Mouse (Mus musculus) midbrain, embryonic 16.5 days (tissue): ENCODE data around the gene Mrpl10. TPM values are rescaled to one million over a fixed set of nuclear protein-coding genes. Genes with fewer than 3 reads are reported as not detected.

Experiments
- ATAC-seq: fragments of 200-750 bp; cut with Nextera tagmentation; 2 replicates; pipeline ENCODE4 v1.8.0; 2017; ENCODE audit warnings: moderate TSS enrichment
- H3K27ac ChIP-seq: fragments of 300-500 bp; sonication (generic); 2 replicates; pipeline ENCODE4 v1.5.1; 2014; ENCODE audit warnings: mild to moderate bottlenecking, low read length, mixed read lengths
- H3K27me3 ChIP-seq: fragments of 300-500 bp; sonication (generic); 2 replicates; pipeline ENCODE4 v1.6.1; 2014; ENCODE audit warnings: low read depth, low read length, mixed read lengths; ENCODE audit not compliant: control insufficient read depth, insufficient read depth
- H3K36me3 ChIP-seq: fragments of 300-500 bp; sonication (generic); 2 replicates; pipeline ENCODE4 v1.6.1; 2014; ENCODE audit warnings: mild to moderate bottlenecking, low read length, moderate library complexity, mixed read lengths; ENCODE audit not compliant: control insufficient read depth, insufficient read depth
- H3K4me1 ChIP-seq: fragments of 300-500 bp; sonication (generic); 2 replicates; pipeline ENCODE4 v1.6.1; 2014; ENCODE audit warnings: mild to moderate bottlenecking, low read length, mixed read lengths; ENCODE audit not compliant: control insufficient read depth, insufficient read depth
- H3K4me2 ChIP-seq: fragments of 300-500 bp; sonication (generic); 2 replicates; pipeline ENCODE4 v1.6.1; 2014; ENCODE audit warnings: mild to moderate bottlenecking, low read length, mixed read lengths
- H3K4me3 ChIP-seq: fragments of 300-500 bp; sonication (generic); 2 replicates; pipeline ENCODE4 v1.5.1; 2014; ENCODE audit warnings: low read depth, mild to moderate bottlenecking, low read length, moderate library complexity, mixed read lengths
- H3K9ac ChIP-seq: fragments of 300-500 bp; sonication (generic); 2 replicates; pipeline ENCODE4 v1.6.1; 2014; ENCODE audit warnings: low read depth, low read length, mixed read lengths
- H3K9me3 ChIP-seq: fragments of 300-500 bp; sonication (generic); replicated peaks from 2 replicates; pipeline ENCODE4 v1.6.1; 2014; ENCODE audit warnings: mild to moderate bottlenecking, low read length, mixed read lengths; ENCODE audit not compliant: control insufficient read depth, poor library complexity, severe bottlenecking
- WGBS: fragments of 180-500 bp; shearing (Covaris S2); extraction: QIAGEN DNeasy Blood & Tissue Kit; methylation state at CpG from one replicate; pipeline ENCODE4 v1.1.7; 2014; 5-methylcytosine and 5-hydroxymethylcytosine counted together
- microRNA-seq: library from miRNA; unstranded; fragments of <30 nt; microRNA quantifications from one replicate; pipeline ENCODE4, GENCODE M21; 2017
- polyA plus RNA-seq: library from polyadenylated mRNA; unstranded; fragments of >200 nt; fragmentation: Nextera tagmentation; extraction: Ambion mirVana; gene quantifications from 2 replicates; pipeline ENCODE4 v1.2.1, GENCODE M21; 2015

Gene Mrpl10
- polyA plus RNA-seq, 1 experiment from 2014 or later: 58.9 TPM

DNA sequence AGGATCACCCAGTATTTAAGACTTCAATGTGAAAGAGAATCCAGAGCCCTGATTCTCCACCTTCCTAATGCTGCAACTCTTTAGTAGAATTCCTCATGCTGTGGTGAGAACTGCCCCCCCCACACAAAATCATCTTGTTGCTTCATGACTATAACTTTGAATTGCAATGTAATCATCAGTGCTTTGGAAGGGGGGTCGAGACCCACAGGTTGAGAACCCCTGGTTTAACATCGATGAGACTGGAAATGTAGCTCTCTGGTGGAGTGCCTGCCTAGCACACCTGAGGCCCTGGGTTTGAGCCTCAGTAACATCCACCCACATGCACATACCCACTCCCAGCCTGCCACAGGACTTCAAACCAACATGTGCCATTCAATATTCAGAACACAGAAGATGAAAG is 53.2 kb downstream of the Mrpl10 start:
- Histone ChIP-seq H3K9ac (no peak overlapping the region), H3K4me3 (no peak overlapping the region), H3K27ac (no peak overlapping the region), H3K4me1 (no peaks in the 10 kb centered on the region), H3K9me3 (no peaks in the 10 kb centered on the region), H3K36me3 (no peaks in the 10 kb centered on the region), H3K27me3 (peaks cover 6% of the 10 kb centered on the region; the same call in 1 of the 2 replicates), H3K4me2 (no peak overlapping the region)
- WGBS: 74% methylated on average over 2 of the region's 2 CpGs
- ATAC-seq: no peak

DNA sequence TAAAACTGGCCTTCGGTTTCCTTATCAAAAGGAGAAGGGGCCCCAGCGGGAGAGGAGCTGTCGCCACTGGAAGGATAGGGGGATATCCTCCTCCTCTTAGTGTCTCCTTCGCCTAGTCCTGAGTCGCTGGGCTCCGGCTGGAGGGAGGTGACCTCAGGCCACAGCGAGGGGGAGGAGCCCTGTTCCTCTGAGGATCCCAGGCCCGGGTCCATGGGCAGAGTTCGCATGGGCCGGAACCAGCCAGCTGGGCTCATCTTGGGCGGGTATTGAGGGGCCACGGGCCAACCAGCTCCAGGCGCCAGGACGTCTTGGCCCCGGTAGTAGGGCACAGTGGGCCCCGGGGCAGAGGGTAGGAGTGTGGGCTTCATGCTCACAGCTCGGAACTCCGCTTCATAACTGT is 57.4 kb downstream of the Mrpl10 start:
- Histone ChIP-seq H3K4me3 (no peak overlapping the region), H3K9me3 (no peaks in the 10 kb centered on the region), H3K36me3 (no peaks in the 10 kb centered on the region), H3K27ac (no peak overlapping the region), H3K4me1 (no peaks in the 10 kb centered on the region), H3K4me2 (no peak overlapping the region), H3K27me3 (peaks cover 12% of the 10 kb centered on the region; the same call in 1 of the 2 replicates), H3K9ac (no peak overlapping the region)
- 32% methylated on average over 17 of the region's 18 CpGs for WGBS
- no peak for ATAC-seq

Small RNAs within 50 kb of the gene (microRNA-seq; reads per million reads assigned to microRNA genes)
- 2.6 reads per million, percentile 12 among the genes with 10 or more reads in this experiment for gene Mir8103

Other genes with a start within 250 kb of the Mrpl10 start
- 79.1 and 81.8 TPM in 2 replicates for gene Nfe2l1, start 211.6 kb upstream of the Mrpl10 start, polyA plus RNA-seq
- gene Copz2, start 191.7 kb upstream of the Mrpl10 start, polyA plus RNA-seq: 14.8 and 16.3 TPM in 2 replicates
- gene Cdk5rap3, start 125.1 kb upstream of the Mrpl10 start, polyA plus RNA-seq: 80.6 and 85.7 TPM in 2 replicates
- gene Prr15l, start 113.5 kb upstream of the Mrpl10 start, polyA plus RNA-seq: 0.24 and 0.51 TPM in 2 replicates
- 32.2 and 32.5 TPM in 2 replicates for gene Pnpo, start 97.6 kb upstream of the Mrpl10 start, polyA plus RNA-seq
- gene Sp2, start 58.6 kb upstream of the Mrpl10 start, polyA plus RNA-seq: 15.4 and 16.8 TPM in 2 replicates
- 0.26 and 0.35 TPM in 2 replicates for gene Sp6, start 28.2 kb upstream of the Mrpl10 start, polyA plus RNA-seq
- gene Scrn2, start 11.6 kb upstream of the Mrpl10 start, polyA plus RNA-seq: 13.7 and 16.7 TPM in 2 replicates
- gene Lrrc46, start 153 bp upstream of the Mrpl10 start, polyA plus RNA-seq: 3.4 and 4.0 TPM in 2 replicates
- 11.9 and 12.8 TPM in 2 replicates for gene Osbpl7, start 9.1 kb downstream of the Mrpl10 start, polyA plus RNA-seq
- gene Tbx21, start 73.8 kb downstream of the Mrpl10 start, polyA plus RNA-seq: 0.16 TPM in 2 replicates
- gene Tbkbp1, start 109.9 kb downstream of the Mrpl10 start, polyA plus RNA-seq: 7.7 and 8.2 TPM in 2 replicates
- gene Kpnb1, start 146.3 kb downstream of the Mrpl10 start, polyA plus RNA-seq: 28.5 and 32.9 TPM in 2 replicates
- 151 and 163 TPM in 2 replicates for gene Npepps, start 239.1 kb downstream of the Mrpl10 start, polyA plus RNA-seq